Mouse (Mus musculus): ENCODE data around the gene Ncr1. TPM values are rescaled to one million over a fixed set of nuclear protein-coding genes. Genes with fewer than 3 reads are reported as not detected.
"Not testable (repeated sequence)": the region's sequence is repeated elsewhere in the genome, so short reads cannot be mapped to it uniquely, and the experiment has no call there.

Gene Ncr1
- not detected in 2 replicates for polyA plus RNA-seq (2016; fragmentation: Nextera tagmentation; extraction: Ambion mirVana)

GRCm38 (mm10) chr7:4337509-4337908 lies at the start of gene Ncr1:
Ncr1 (plus strand) TSS chr7:4337724.
- Histone ChIP-seq H3K27me3 (no peaks in the 10 kb centered on the region), H3K27ac (no peak within 1 kb of the TSS), H3K36me3 (no peaks in the 10 kb centered on the region), H3K9me3 (no peaks in the 10 kb centered on the region), H3K4me1 (no peaks in the 10 kb centered on the region), H3K4me3 (no peak within 1 kb of the TSS), H3K9ac (no peak within 1 kb of the TSS), H3K4me2 (replicated peaks) (no peak within 1 kb of the TSS)
- no peak for ATAC-seq (ENCODE audit: insufficient number of reproducible peaks, insufficient read depth, low FRiP score, low TSS enrichment)

GRCm38 (mm10) chr7:4292638-4293037 lies 44.9 kb upstream of the Ncr1 start:
- no peaks in the 10 kb centered on the region for H3K36me3 ChIP-seq
- H3K27ac ChIP-seq: no peak overlapping the region
- WGBS: 76% methylated on average over 5 of the region's 5 CpGs
- no peak overlapping the region for H3K4me2 ChIP-seq (replicated peaks)
- H3K4me1 ChIP-seq: no peaks in the 10 kb centered on the region
- H3K27me3 ChIP-seq: no peaks in the 10 kb centered on the region
- H3K4me3 ChIP-seq: no peak overlapping the region
- H3K9me3 ChIP-seq: no peaks in the 10 kb centered on the region
- no peak for ATAC-seq (ENCODE audit: insufficient number of reproducible peaks, insufficient read depth, low FRiP score, low TSS enrichment)
- no peak overlapping the region for H3K9ac ChIP-seq

GRCm38 (mm10) chr7:4297189-4297588 lies 40.3 kb upstream of the Ncr1 start:
- Histone ChIP-seq H3K36me3 (no peaks in the 10 kb centered on the region), H3K4me1 (no peaks in the 10 kb centered on the region), H3K27me3 (no peaks in the 10 kb centered on the region), H3K4me3 (no peak overlapping the region), H3K4me2 (replicated peaks) (no peak overlapping the region), H3K9me3 (no peaks in the 10 kb centered on the region), H3K27ac (no peak overlapping the region), H3K9ac (no peak overlapping the region)
- no peak for ATAC-seq (ENCODE audit: insufficient number of reproducible peaks, insufficient read depth, low FRiP score, low TSS enrichment)
- 41% methylated on average over 1 of the region's 1 CpGs for WGBS

GRCm38 (mm10) chr7:4300166-4300565 lies 37.4 kb upstream of the Ncr1 start:
- no peaks in the 10 kb centered on the region for H3K27me3 ChIP-seq
- no peak overlapping the region for H3K4me2 ChIP-seq (replicated peaks)
- no peaks in the 10 kb centered on the region for H3K36me3 ChIP-seq
- H3K4me3 ChIP-seq: no peak overlapping the region
- no peak overlapping the region for H3K27ac ChIP-seq
- ATAC-seq (ENCODE audit: insufficient number of reproducible peaks, insufficient read depth, low FRiP score, low TSS enrichment): no peak
- no peaks in the 10 kb centered on the region for H3K9me3 ChIP-seq
- no peak overlapping the region for H3K9ac ChIP-seq
- no peaks in the 10 kb centered on the region for H3K4me1 ChIP-seq

- ATAC-seq (ENCODE audit: insufficient number of reproducible peaks, insufficient read depth, low FRiP score, low TSS enrichment): no peak
- H3K9ac ChIP-seq: no peak overlapping the region
- H3K4me1 ChIP-seq: no peaks in the 10 kb centered on the region
- no peaks in the 10 kb centered on the region for H3K27me3 ChIP-seq
- H3K36me3 ChIP-seq: no peaks in the 10 kb centered on the region
- no peaks in the 10 kb centered on the region for H3K9me3 ChIP-seq
- 91% methylated on average over 1 of the region's 1 CpGs for WGBS
- H3K4me2 ChIP-seq (replicated peaks): no peak overlapping the region
- H3K27ac ChIP-seq: no peak overlapping the region
- H3K4me3 ChIP-seq: no peak overlapping the region
These were observed 34.1 kb upstream of the Ncr1 start for GRCm38 (mm10) chr7:4303457-4303856.

- H3K27me3 ChIP-seq; H3K4me3 ChIP-seq; H3K9me3 ChIP-seq; H3K36me3 ChIP-seq; H3K9ac ChIP-seq; H3K4me2 ChIP-seq (replicated peaks); H3K4me1 ChIP-seq; H3K27ac ChIP-seq; ATAC-seq (ENCODE audit: insufficient number of reproducible peaks, insufficient read depth, low FRiP score, low TSS enrichment): not testable (repeated sequence)
- WGBS: 77% methylated on average over 2 of the region's 2 CpGs
These were observed 24.4 kb upstream of the Ncr1 start for GRCm38 (mm10) chr7:4313109-4313508.

- 83% methylated on average over 3 of the region's 3 CpGs for WGBS
- not testable (repeated sequence) for ATAC-seq (ENCODE audit: insufficient number of reproducible peaks, insufficient read depth, low FRiP score, low TSS enrichment); H3K27ac ChIP-seq; H3K9me3 ChIP-seq; H3K27me3 ChIP-seq; H3K4me2 ChIP-seq (replicated peaks); H3K9ac ChIP-seq; H3K4me1 ChIP-seq; H3K36me3 ChIP-seq; H3K4me3 ChIP-seq
These were observed 24.0 kb upstream of the Ncr1 start for GRCm38 (mm10) chr7:4313531-4313930.

GRCm38 (mm10) chr7:4323301-4323700 lies 14.2 kb upstream of the Ncr1 start:
- no peak overlapping the region for H3K27ac ChIP-seq
- H3K4me2 ChIP-seq (replicated peaks): no peak overlapping the region
- H3K36me3 ChIP-seq: no peaks in the 10 kb centered on the region
- H3K9ac ChIP-seq: no peak overlapping the region
- ATAC-seq (ENCODE audit: insufficient number of reproducible peaks, insufficient read depth, low FRiP score, low TSS enrichment): no peak
- WGBS: 73% methylated on average over 2 of the region's 2 CpGs
- no peaks in the 10 kb centered on the region for H3K4me1 ChIP-seq
- H3K9me3 ChIP-seq: no peaks in the 10 kb centered on the region
- H3K27me3 ChIP-seq: no peaks in the 10 kb centered on the region
- no peak overlapping the region for H3K4me3 ChIP-seq

GRCm38 (mm10) chr7:4373521-4373920 lies 36.0 kb downstream of the Ncr1 start:
- Histone ChIP-seq H3K9me3 (peaks cover 3% of the 10 kb centered on the region), H3K27me3 (no peaks in the 10 kb centered on the region), H3K4me1 (no peaks in the 10 kb centered on the region), H3K27ac (no peak overlapping the region), H3K4me2 (replicated peaks) (no peak overlapping the region), H3K9ac (no peak overlapping the region), H3K4me3 (no peak overlapping the region), H3K36me3 (no peaks in the 10 kb centered on the region)
- no peak for ATAC-seq (ENCODE audit: insufficient number of reproducible peaks, insufficient read depth, low FRiP score, low TSS enrichment)
- 81% methylated on average over 7 of the region's 7 CpGs for WGBS

Small RNA genes lying within 50 kb of the gene (microRNA-seq; reads per million reads assigned to microRNA genes)
- gene Gm24752 (not detected), gene Gm25349 (not detected)

Other genes starting within 250 kb of the Ncr1 start
- gene Ttyh1, start 218.3 kb upstream of the Ncr1 start, polyA plus RNA-seq (2016; fragmentation: Nextera tagmentation; extraction: Ambion mirVana): 10.8 and 16.3 TPM in 2 replicates
- gene Leng8, start 200.7 kb upstream of the Ncr1 start, polyA plus RNA-seq (2016; fragmentation: Nextera tagmentation; extraction: Ambion mirVana): 80.6 and 80.7 TPM in 2 replicates
- gene Leng9, start 187.3 kb upstream of the Ncr1 start, polyA plus RNA-seq (2016; fragmentation: Nextera tagmentation; extraction: Ambion mirVana): 2.8 and 4.0 TPM in 2 replicates
- 54.8 and 59.5 TPM in 2 replicates for gene Cdc42ep5, start 172.9 kb upstream of the Ncr1 start, polyA plus RNA-seq (2016; fragmentation: Nextera tagmentation; extraction: Ambion mirVana)
- gene Lilra5, start 100.0 kb upstream of the Ncr1 start, polyA plus RNA-seq (2016; fragmentation: Nextera tagmentation; extraction: Ambion mirVana): not detected in 2 replicates
- gene Gp6, start 60.0 kb downstream of the Ncr1 start, polyA plus RNA-seq (2016; fragmentation: Nextera tagmentation; extraction: Ambion mirVana): 0.23 and 0.46 TPM in 2 replicates
- gene Rdh13, start 107.9 kb downstream of the Ncr1 start, polyA plus RNA-seq (2016; fragmentation: Nextera tagmentation; extraction: Ambion mirVana): 25.9 and 29.1 TPM in 2 replicates
- gene Eps8l1, start 123.0 kb downstream of the Ncr1 start, polyA plus RNA-seq (2016; fragmentation: Nextera tagmentation; extraction: Ambion mirVana): 7.2 and 7.3 TPM in 2 replicates
- 65.6 and 68.1 TPM in 2 replicates for gene Ppp1r12c, start 164.0 kb downstream of the Ncr1 start, polyA plus RNA-seq (2016; fragmentation: Nextera tagmentation; extraction: Ambion mirVana)
- 114 and 135 TPM in 2 replicates for gene Tnnt1, start 178.7 kb downstream of the Ncr1 start, polyA plus RNA-seq (2016; fragmentation: Nextera tagmentation; extraction: Ambion mirVana)
- gene Tnni3, start 186.5 kb downstream of the Ncr1 start, polyA plus RNA-seq (2016; fragmentation: Nextera tagmentation; extraction: Ambion mirVana): 4.4 and 4.6 TPM in 2 replicates
- 2.2 and 2.9 TPM in 2 replicates for gene Dnaaf3, start 194.7 kb downstream of the Ncr1 start, polyA plus RNA-seq (2016; fragmentation: Nextera tagmentation; extraction: Ambion mirVana)
- 5.9 and 8.8 TPM in 2 replicates for gene Syt5, start 209.8 kb downstream of the Ncr1 start, polyA plus RNA-seq (2016; fragmentation: Nextera tagmentation; extraction: Ambion mirVana)

Measured in embryonic facial prominence, embryonic 12.5 days (tissue).